Mouse (Mus musculus): ENCODE measurements around the gene Mki67.
"Not testable (repeated sequence)": the region's sequence is repeated elsewhere in the genome, so short reads cannot be mapped to it uniquely, and the experiment has no call there.

DNA sequence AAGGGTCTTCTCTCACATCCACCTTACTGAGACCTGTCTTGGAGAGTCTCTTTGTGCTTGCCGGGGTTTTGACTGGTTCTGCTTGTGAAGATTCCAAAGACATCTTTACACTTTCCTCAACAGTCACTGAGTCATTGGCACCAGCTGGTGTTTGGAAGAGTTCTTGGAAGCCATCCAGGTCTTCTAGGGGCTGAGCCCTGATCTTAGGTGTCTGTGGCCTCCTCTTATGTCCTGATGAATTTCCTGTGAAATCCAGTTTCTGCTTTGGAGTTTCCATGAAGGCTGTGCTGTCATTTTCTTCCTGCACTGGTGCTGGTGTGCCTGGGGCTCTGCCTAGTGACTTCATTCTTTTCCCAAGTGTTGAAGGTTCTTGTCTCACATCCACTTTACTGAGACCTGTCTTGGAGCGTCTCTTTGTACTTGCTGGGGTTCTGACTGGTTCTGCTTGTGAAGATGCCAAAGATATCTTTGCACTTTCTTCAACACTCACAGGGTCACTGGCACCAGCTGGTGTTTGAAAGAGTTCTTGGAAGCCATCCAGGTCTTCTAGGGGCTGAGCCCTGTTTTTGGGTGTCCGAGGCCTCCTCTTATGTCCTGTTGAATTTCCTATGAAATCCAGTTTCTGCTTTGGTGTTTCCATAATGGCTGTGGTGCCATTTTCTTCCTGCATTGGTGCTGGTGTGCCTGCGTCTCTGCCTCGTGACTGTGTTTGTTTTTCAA lies 19.0 kb downstream of the Mki67 start:
- not testable (repeated sequence) for TF ChIP-seq ZMIZ1 (IDR thresholded peaks at IDR 0.05; ENCODE audit: low read depth, low read length); POLR2A (IDR thresholded peaks at IDR 0.05; ENCODE audit: low read depth, low read length); MAX (IDR thresholded peaks at IDR 0.05; ENCODE audit: low read length); CTCF (conservative IDR thresholded peaks at IDR 0.05 in 1 of 2, IDR thresholded peaks at IDR 0.05 in 1 of 2; ENCODE audit: low read depth in 2 of 2, low read length in 2 of 2)

Data from CH12.LX (cell line).